ENCODE assay signal across 30 mouse cellular contexts in genomic region chr13:91693615-91694014, GRCm38 (mm10). TPM values are rescaled to one million over a fixed set of nuclear protein-coding genes. Genes with fewer than 3 reads are reported as not detected.
"Had no signal": no experiment of that assay in that cellular context is flagged by ENCODE, and none has a peak within 500 bp of the region (broad histone marks: within the 10 kb centered on the region; RNA-seq: fewer than 3 reads in every experiment).

No protein-coding gene starts in this region.

- H3K9ac ChIP-seq: heart, embryonic 13.5 days; hindbrain, embryonic 12.5 days; hindbrain, embryonic 14.5 days; intestine, embryonic 15.5 days; kidney, embryonic 15.5 days; limb, embryonic 12.5 days had no signal

- H3K9me3 ChIP-seq: heart, embryonic 10.5 days; heart, embryonic 13.5 days; hindbrain, embryonic 10.5 days; hindbrain, embryonic 12.5 days; intestine, embryonic 15.5 days; kidney, embryonic 15.5 days; limb, embryonic 10.5 days; limb, embryonic 12.5 days had no signal

- ATAC-seq: forebrain, embryonic 16.5 days; hindbrain, embryonic 16.5 days; inflammation-experienced regulatory T-cells, adult 6 months; intestine, embryonic 15.5 days; intestine, postnatal 0 days had no signal

- H3K4me3 ChIP-seq: gastrocnemius, adult 2 months; heart, embryonic 10.5 days; heart, embryonic 13.5 days; hindbrain, embryonic 10.5 days; hindbrain, embryonic 12.5 days; intestine, embryonic 15.5 days; kidney, embryonic 15.5 days; layer of hippocampus, adult 2 months; left cerebral cortex, adult 2 months; limb, embryonic 10.5 days; limb, embryonic 12.5 days had no signal

- H3K36me3 ChIP-seq: hindbrain, embryonic 12.5 days had no signal

- H3K4me2 ChIP-seq: heart, embryonic 13.5 days; hindbrain, embryonic 12.5 days; hindbrain, embryonic 14.5 days; intestine, embryonic 15.5 days; kidney, embryonic 15.5 days; limb, embryonic 12.5 days; liver, embryonic 11.5 days had no signal

- H3K4me1 ChIP-seq: hindbrain, embryonic 10.5 days; hindbrain, embryonic 12.5 days; intestine, embryonic 15.5 days; kidney, embryonic 15.5 days had no signal

- H3K27me3 ChIP-seq: heart, embryonic 13.5 days; hindbrain, embryonic 12.5 days; intestine, embryonic 15.5 days; kidney, embryonic 15.5 days; limb, embryonic 12.5 days had no signal

- H3K27ac ChIP-seq: gastrocnemius, adult 2 months; heart, embryonic 10.5 days; heart, embryonic 13.5 days; hindbrain, embryonic 10.5 days; hindbrain, embryonic 12.5 days; hindbrain, embryonic 14.5 days; intestine, embryonic 15.5 days; kidney, embryonic 15.5 days; layer of hippocampus, adult 2 months; left cerebral cortex, adult 2 months; limb, embryonic 10.5 days; limb, embryonic 12.5 days had no signal

- DNase-seq: gastrocnemius, adult 2 months; gastrocnemius, postnatal 10 days; gastrocnemius, postnatal 25 days; heart, adult 18-20 months; heart, postnatal 14 days; heart, postnatal 4 days; kidney, adult 8-10 months; kidney, postnatal 10 days; kidney, postnatal 25 days; kidney, postnatal 4 days; liver had no signal

RNA-seq across cellular contexts. Expression of gene Acot12, which starts 47.7 kb away (rescaled TPM):
- total RNA-seq: gastrocnemius, adult 2 months; gastrocnemius, postnatal 25 days; granulocyte monocyte progenitor cell, adult 5-6 weeks; heart, adult 18-20 months; heart, adult 8-10 months; heart, postnatal 14 days; heart, postnatal 4 days had no signal
- polyA plus RNA-seq: forebrain, embryonic 16.5 days; heart, embryonic 10.5 days; heart, embryonic 13.5 days; heart, embryonic 16.5 days; hindbrain, embryonic 10.5 days; hindbrain, embryonic 12.5 days; inflammation-experienced regulatory T-cells, adult 6 months; kidney, embryonic 15.5 days; limb, embryonic 10.5 days; limb, embryonic 12.5 days had no signal
